Mouse (Mus musculus) thymus, adult 2 months (tissue): ENCODE measurements around the gene Ypel4.

ENCODE experiments used
- CTCF ChIP-seq: fragments of 200-500 bp; IDR thresholded peaks from 2 replicates; pipeline ENCODE4 v1.5.1; 2012; ENCODE audit warnings: mild to moderate bottlenecking, control low read depth, low read length, moderate library complexity, borderline replicate concordance; ENCODE audit not compliant: control insufficient read depth, poor library complexity, insufficient read depth; ENCODE audit errors: extremely low read depth
- POLR2A ChIP-seq: fragments of 200-500 bp; IDR thresholded peaks from 2 replicates; pipeline ENCODE4 v1.6.1; 2012; ENCODE audit warnings: mild to moderate bottlenecking, low read length, control low read depth, moderate library complexity; ENCODE audit not compliant: control insufficient read depth, poor library complexity, insufficient read depth; ENCODE audit errors: extremely low read depth

DNA sequence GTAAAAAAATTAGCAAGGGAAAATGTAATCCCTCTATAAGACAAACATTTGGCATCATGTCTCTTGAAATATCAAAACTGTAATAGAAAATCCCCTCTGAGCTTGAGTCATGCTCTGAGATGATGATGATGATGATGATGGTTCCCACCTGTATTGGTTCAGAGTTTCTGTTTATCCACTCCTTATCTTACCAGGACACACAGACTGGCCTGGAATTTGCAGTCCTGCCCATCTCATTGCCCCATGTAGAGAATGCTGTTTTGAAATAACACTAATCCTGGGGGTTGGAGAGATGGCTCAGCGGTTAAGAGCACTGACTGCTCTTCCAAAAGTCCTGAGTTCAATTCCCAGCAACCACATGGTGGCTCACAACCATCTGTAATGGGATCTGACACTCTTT is 1.5 kb upstream of the Ypel4 start:
- TF ChIP-seq CTCF = no peak
- TF ChIP-seq POLR2A = no peak
